Mouse (Mus musculus): ENCODE results near the gene Dnmbp.

Dnmbp gene

GRCm38 (mm10) chr19:43801427-43802051, 138.5 kb downstream of the Dnmbp start:
- DNase-seq (ENCODE audit: low read depth, low spot score), result no peak

- DNase-seq (ENCODE audit: low read depth, low spot score), result no peak
Measured at GRCm38 (mm10) chr19:43797216-43797615, 142.8 kb downstream of the Dnmbp start.
